Mouse (Mus musculus): Measurements from ENCODE around the gene Prune2. TPM values are rescaled to one million over a fixed set of nuclear protein-coding genes. Genes with fewer than 3 reads are reported as not detected.

Prune2 gene
- 111 and 140 TPM in 2 replicates for polyA plus RNA-seq (2012; rRNA removed)

DNA sequence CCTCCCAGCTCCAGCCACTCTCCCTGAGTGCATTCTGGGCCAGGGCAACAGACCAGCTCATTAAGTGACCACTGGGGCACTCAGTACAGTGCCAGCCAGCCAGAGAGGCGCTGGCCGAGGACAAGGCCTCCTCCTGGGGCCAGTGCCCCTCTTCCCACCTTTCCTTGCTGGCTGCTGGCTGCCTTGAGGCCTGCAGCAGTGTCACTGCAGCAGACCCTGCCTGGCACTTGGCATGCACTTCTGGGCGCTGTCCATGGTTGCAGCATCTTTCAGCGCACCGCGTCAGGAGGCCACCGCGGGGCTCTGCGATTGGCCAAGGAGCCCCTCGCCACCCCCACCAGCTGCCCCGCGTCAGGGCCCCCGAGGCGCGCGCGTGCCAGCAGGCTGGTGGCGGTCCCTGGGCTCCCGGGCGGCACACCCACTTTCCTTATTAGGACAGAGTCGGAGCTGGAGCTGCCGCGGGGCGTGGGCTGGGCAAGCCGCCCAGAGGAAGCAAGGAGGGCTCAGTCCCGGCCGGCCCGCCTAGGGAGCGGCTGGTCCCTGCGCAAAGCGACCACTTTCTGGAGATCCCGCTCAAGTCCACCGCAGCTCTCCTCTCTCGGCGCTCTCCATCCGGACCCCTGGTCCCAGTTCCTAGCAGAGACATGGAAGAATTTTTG, at the start of gene Prune2:
Prune2 (plus strand) TSS at position 506 of the 659 bp plus-strand sequence.
- under 1% methylated on average over 36 of the region's 36 CpGs for WGBS
- peaks cover 4% of the 10 kb centered on the region; the same call in 1 of the 2 replicates for H3K4me1 ChIP-seq (ENCODE audit: control insufficient read depth, insufficient read depth, low read length)
- H3K4me3 ChIP-seq (replicated peaks; ENCODE audit: insufficient read depth, low read depth, low read length) = peak within 1 kb of the TSS; percentile 33
- H3K27ac ChIP-seq (ENCODE audit: insufficient read depth, low read length) = no peak within 1 kb of the TSS
- H3K27me3 ChIP-seq (ENCODE audit: control insufficient read depth, insufficient read depth, low read length) = no peaks in the 10 kb centered on the region; the same call in 1 of the 2 replicates
- DNase-seq = peak; percentile 37 to 41
- TF ChIP-seq POLR2A (IDR thresholded peaks at IDR 0.05; ENCODE audit: borderline replicate concordance, insufficient read depth, low read length) (no peak), CTCF (IDR thresholded peaks at IDR 0.05; ENCODE audit: borderline replicate concordance, insufficient read depth, low read depth, low read length) (no peak)

DNA sequence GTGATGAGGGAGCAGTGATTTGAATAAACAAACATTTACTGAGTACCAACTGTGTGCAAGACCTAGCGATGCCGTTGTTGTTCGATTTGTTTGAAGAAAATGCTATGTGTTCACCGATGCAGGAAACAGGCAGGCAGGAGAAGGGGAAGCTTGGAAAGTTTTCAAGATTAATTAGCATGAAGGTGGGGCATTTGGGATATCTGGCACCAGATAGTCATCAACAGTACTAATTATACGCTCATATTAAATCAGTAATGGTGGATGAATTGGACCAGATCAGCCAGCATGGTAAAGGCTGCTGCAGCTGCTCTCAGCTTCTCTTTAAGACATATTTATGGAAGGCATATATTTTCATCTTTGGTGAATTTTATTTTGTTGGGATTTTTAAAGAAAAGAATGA, 44.4 kb upstream of the Prune2 start:
- TF ChIP-seq POLR2A (IDR thresholded peaks at IDR 0.05; ENCODE audit: borderline replicate concordance, insufficient read depth, low read length) = no peak
- no peak for TF ChIP-seq CTCF (IDR thresholded peaks at IDR 0.05; ENCODE audit: borderline replicate concordance, insufficient read depth, low read depth, low read length)
- no peak overlapping the region for H3K27ac ChIP-seq (ENCODE audit: insufficient read depth, low read length)
- no peak overlapping the region for H3K4me3 ChIP-seq (replicated peaks; ENCODE audit: insufficient read depth, low read depth, low read length)
- no peak for DNase-seq
- no peaks in the 10 kb centered on the region for H3K4me1 ChIP-seq (ENCODE audit: control insufficient read depth, insufficient read depth, low read length)
- 18% methylated on average over 5 of the region's 5 CpGs for WGBS
- no peaks in the 10 kb centered on the region for H3K27me3 ChIP-seq (ENCODE audit: control insufficient read depth, insufficient read depth, low read length)

- H3K27ac ChIP-seq (ENCODE audit: insufficient read depth, low read length) = no peak overlapping the region
- H3K4me1 ChIP-seq (ENCODE audit: control insufficient read depth, insufficient read depth, low read length) = no peaks in the 10 kb centered on the region
- H3K27me3 ChIP-seq (ENCODE audit: control insufficient read depth, insufficient read depth, low read length) = no peaks in the 10 kb centered on the region
- no peak for DNase-seq
- no peak for TF ChIP-seq POLR2A (IDR thresholded peaks at IDR 0.05; ENCODE audit: borderline replicate concordance, insufficient read depth, low read length)
- no peak for TF ChIP-seq CTCF (IDR thresholded peaks at IDR 0.05; ENCODE audit: borderline replicate concordance, insufficient read depth, low read depth, low read length)
- H3K4me3 ChIP-seq (replicated peaks; ENCODE audit: insufficient read depth, low read depth, low read length) = no peak overlapping the region
- WGBS = 26% methylated on average over 4 of the region's 4 CpGs
Measured at GRCm38 (mm10) chr19:16924516-16924915, 31.4 kb upstream of the Prune2 start.

- H3K27me3 ChIP-seq (ENCODE audit: control insufficient read depth, insufficient read depth, low read length) = no peaks in the 10 kb centered on the region
- TF ChIP-seq POLR2A (IDR thresholded peaks at IDR 0.05; ENCODE audit: borderline replicate concordance, insufficient read depth, low read length) (no peak), CTCF (IDR thresholded peaks at IDR 0.05; ENCODE audit: borderline replicate concordance, insufficient read depth, low read depth, low read length) (no peak)
Measured at GRCm38 (mm10) chr19:16934664-16935063, 21.3 kb upstream of the Prune2 start.

DNA sequence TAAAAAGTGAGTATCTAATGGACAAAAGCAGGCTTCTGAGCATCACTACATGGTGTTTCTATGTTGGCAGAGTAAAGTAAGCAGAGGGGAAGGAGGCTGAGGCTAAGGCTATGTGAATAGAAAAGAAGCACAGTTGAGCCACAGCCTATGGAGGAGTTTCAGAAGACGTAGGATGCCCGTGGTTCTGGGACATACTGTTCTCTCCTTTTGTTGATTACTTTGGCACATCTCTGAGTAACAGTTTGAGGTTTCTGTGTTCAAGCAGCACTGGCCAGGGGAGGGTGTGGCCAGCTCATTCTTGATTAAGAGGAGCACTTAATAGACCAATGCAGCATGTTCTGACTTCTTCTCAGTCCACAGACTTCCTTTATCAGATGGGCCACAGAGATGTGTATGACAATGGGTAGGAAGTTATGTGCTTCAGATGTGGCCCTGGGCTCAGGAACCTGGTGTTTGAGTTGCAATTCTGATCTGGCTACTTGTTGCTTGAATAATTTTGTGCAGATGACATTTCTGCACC, 7.1 kb upstream of the Prune2 start:
- TF ChIP-seq CTCF (IDR thresholded peaks at IDR 0.05; ENCODE audit: borderline replicate concordance, insufficient read depth, low read depth, low read length) (no peak), POLR2A (IDR thresholded peaks at IDR 0.05; ENCODE audit: borderline replicate concordance, insufficient read depth, low read length) (no peak)
- H3K4me3 ChIP-seq (replicated peaks; ENCODE audit: insufficient read depth, low read depth, low read length) = no peak overlapping the region
- no peak overlapping the region for H3K27ac ChIP-seq (ENCODE audit: insufficient read depth, low read length)
- no peak for DNase-seq
- no peaks in the 10 kb centered on the region for H3K4me1 ChIP-seq (ENCODE audit: control insufficient read depth, insufficient read depth, low read length)
- WGBS = 53% methylated on average over 2 of the region's 2 CpGs
- no peaks in the 10 kb centered on the region for H3K27me3 ChIP-seq (ENCODE audit: control insufficient read depth, insufficient read depth, low read length)

More at GRCm38 (mm10) chr19:16934664-16935063, 21.3 kb upstream of the Prune2 start:
- DNase-seq = no peak
- Histone ChIP-seq H3K27ac (ENCODE audit: insufficient read depth, low read length) (no peak overlapping the region), H3K4me1 (ENCODE audit: control insufficient read depth, insufficient read depth, low read length) (no peaks in the 10 kb centered on the region), H3K4me3 (replicated peaks; ENCODE audit: insufficient read depth, low read depth, low read length) (no peak overlapping the region)
- WGBS = 55% methylated on average over 8 of the region's 8 CpGs

DNA sequence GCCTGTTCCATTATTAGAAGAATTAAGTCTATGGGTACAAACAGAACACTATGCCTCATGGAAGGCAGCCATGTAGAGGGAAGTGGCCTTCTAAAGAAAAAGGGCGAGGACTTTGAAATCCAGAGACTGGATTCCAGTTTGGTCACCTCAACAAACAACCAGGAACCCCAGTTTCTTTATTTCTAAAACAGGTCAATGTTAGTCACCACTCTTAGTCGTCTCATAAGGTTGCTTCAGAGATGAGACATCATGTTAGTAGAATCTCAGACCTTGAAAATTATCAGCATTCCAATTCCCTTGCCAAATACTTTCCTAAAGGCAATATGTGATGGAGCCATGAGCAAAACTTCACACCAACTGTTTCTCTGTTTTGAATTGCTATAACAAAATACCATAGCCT, 6.6 kb upstream of the Prune2 start:
- no peak for DNase-seq
- H3K4me3 ChIP-seq (replicated peaks; ENCODE audit: insufficient read depth, low read depth, low read length) = no peak overlapping the region
- no peaks in the 10 kb centered on the region for H3K27me3 ChIP-seq (ENCODE audit: control insufficient read depth, insufficient read depth, low read length)
- WGBS = 92% methylated on average over 2 of the region's 2 CpGs
- H3K4me1 ChIP-seq (ENCODE audit: control insufficient read depth, insufficient read depth, low read length) = no peaks in the 10 kb centered on the region
- TF ChIP-seq POLR2A (IDR thresholded peaks at IDR 0.05; ENCODE audit: borderline replicate concordance, insufficient read depth, low read length) (no peak), CTCF (IDR thresholded peaks at IDR 0.05; ENCODE audit: borderline replicate concordance, insufficient read depth, low read depth, low read length) (no peak)
- no peak overlapping the region for H3K27ac ChIP-seq (ENCODE audit: insufficient read depth, low read length)

GRCm38 (mm10) chr19:16950051-16950450, 5.9 kb upstream of the Prune2 start:
- no peaks in the 10 kb centered on the region for H3K4me1 ChIP-seq (ENCODE audit: control insufficient read depth, insufficient read depth, low read length)
- TF ChIP-seq POLR2A (IDR thresholded peaks at IDR 0.05; ENCODE audit: borderline replicate concordance, insufficient read depth, low read length) = no peak
- no peak for TF ChIP-seq CTCF (IDR thresholded peaks at IDR 0.05; ENCODE audit: borderline replicate concordance, insufficient read depth, low read depth, low read length)
- H3K4me3 ChIP-seq (replicated peaks; ENCODE audit: insufficient read depth, low read depth, low read length) = no peak overlapping the region
- WGBS = 43% methylated on average over 9 of the region's 9 CpGs
- no peak overlapping the region for H3K27ac ChIP-seq (ENCODE audit: insufficient read depth, low read length)
- DNase-seq = no peak
- H3K27me3 ChIP-seq (ENCODE audit: control insufficient read depth, insufficient read depth, low read length) = no peaks in the 10 kb centered on the region
